Mouse (Mus musculus) CH12.LX (cell line): ENCODE results near the gene 4933414I15Rik. TPM values are rescaled to one million over a fixed set of nuclear protein-coding genes. Genes with fewer than 3 reads are reported as not detected.

Source experiments
- DNase-seq: peaks from one replicate; pipeline ENCODE4 v3.0.0-alpha.2; 2013; ENCODE audit errors: extremely low read depth
- H3K27ac ChIP-seq: 2 replicates; pipeline ENCODE4 v1.5.1; 2012; ENCODE audit warnings: low read depth, mild to moderate bottlenecking, control low read depth, moderate library complexity; ENCODE audit not compliant: insufficient read depth
- H3K27me3 ChIP-seq: replicated peaks from 2 replicates; pipeline ENCODE3; 2012; ENCODE audit warnings: inconsistent platforms
- H3K36me3 ChIP-seq, 2 experiments: replicated peaks in 1 of 2; 2 replicates each; pipeline versions ENCODE3 to v1.6.1; 2012; ENCODE audit warnings: inconsistent platforms in 1 of 2, low read length in 1 of 2, mild to moderate bottlenecking in 1 of 2, mixed read lengths in 1 of 2, moderate library complexity in 1 of 2; ENCODE audit not compliant: control insufficient read depth in 1 of 2, insufficient read depth in 1 of 2
- H3K4me1 ChIP-seq, 2 experiments: 2 replicates each; pipeline ENCODE4 v1.6.1; 2012; ENCODE audit warnings: inconsistent platforms in 1 of 2, moderate library complexity in 1 of 2; ENCODE audit not compliant: insufficient read depth in 2 of 2, control insufficient read depth in 1 of 2
- H3K4me2 ChIP-seq: 2 replicates; pipeline ENCODE4 v1.6.1; 2012; ENCODE audit warnings: low read depth, mild to moderate bottlenecking, control low read depth; ENCODE audit not compliant: poor library complexity, insufficient read depth, severe bottlenecking
- H3K4me3 ChIP-seq, 3 experiments: fragments of 150-350 bp in 1 of 3; sonication (generic) in 1 of 3; replicated peaks in 1 of 3; 2 replicates each; pipeline versions ENCODE3 to v1.5.1; 2011 to 2012; ENCODE audit warnings: low read depth in 2 of 3, low read length in 2 of 3, mild to moderate bottlenecking in 2 of 3, moderate library complexity in 2 of 3, control low read depth in 1 of 3, improper control_type of control experiment in 1 of 3, inconsistent platforms in 1 of 3, mixed read lengths in 1 of 3; ENCODE audit not compliant: poor library complexity in 1 of 3
- H3K79me2 ChIP-seq: replicated peaks from 2 replicates; pipeline ENCODE4 v1.6.1; 2012; ENCODE audit warnings: mild to moderate bottlenecking, moderate library complexity; ENCODE audit not compliant: control insufficient read depth, poor library complexity, insufficient read depth, severe bottlenecking; ENCODE audit errors: extremely low read depth
- H3K9ac ChIP-seq: 2 replicates; pipeline ENCODE4 v1.6.1; 2012; ENCODE audit warnings: low read depth, mild to moderate bottlenecking, control low read depth, moderate library complexity; ENCODE audit not compliant: insufficient read depth
- H3K9me3 ChIP-seq: replicated peaks from 2 replicates; pipeline ENCODE3; 2012; ENCODE audit warnings: low read length, inconsistent platforms, mixed read lengths
- BHLHE40 ChIP-seq: IDR thresholded peaks from 2 replicates; pipeline ENCODE4 v1.6.1; 2011; ENCODE audit warnings: mild to moderate bottlenecking, low read depth, low read length, improper control_type of control experiment
- CHD1 ChIP-seq: IDR thresholded peaks from 2 replicates; pipeline ENCODE4 v1.6.1; 2012; ENCODE audit warnings: low read depth, low read length, improper control_type of control experiment, inconsistent platforms
- CHD2 ChIP-seq: IDR thresholded peaks from 2 replicates; pipeline ENCODE4 v1.6.1; 2011; ENCODE audit warnings: low read length, improper control_type of control experiment
- EP300 ChIP-seq: IDR thresholded peaks from 2 replicates; pipeline ENCODE4 v1.6.1; 2011; ENCODE audit warnings: low read length, improper control_type of control experiment
- HCFC1 ChIP-seq: IDR thresholded peaks from 2 replicates; pipeline ENCODE4 v1.6.1; 2012; ENCODE audit warnings: low read depth, mild to moderate bottlenecking, inconsistent platforms, low read length, improper control_type of control experiment
- IRF4 ChIP-seq: IDR thresholded peaks from 2 replicates; pipeline ENCODE4 v1.6.1; 2014; ENCODE audit warnings: low read depth, mild to moderate bottlenecking, inconsistent platforms, low read length, improper control_type of control experiment
- JUN ChIP-seq: IDR thresholded peaks from 2 replicates; pipeline ENCODE4 v1.6.1; 2011; ENCODE audit warnings: low read depth, mild to moderate bottlenecking, low read length, improper control_type of control experiment, moderate library complexity; ENCODE audit not compliant: insufficient read depth
- JUND ChIP-seq: conservative IDR thresholded peaks from 2 replicates; pipeline ENCODE4 v1.6.1; 2011; ENCODE audit warnings: low read depth, low read length, improper control_type of control experiment
- MAX ChIP-seq: IDR thresholded peaks from 2 replicates; pipeline ENCODE4 v1.6.1; 2011; ENCODE audit warnings: low read length, improper control_type of control experiment
- MAZ ChIP-seq: IDR thresholded peaks from 2 replicates; pipeline ENCODE4 v1.6.1; 2012; ENCODE audit warnings: low read depth, mild to moderate bottlenecking, inconsistent platforms, low read length, improper control_type of control experiment, moderate library complexity
- NELFE ChIP-seq: IDR thresholded peaks from 2 replicates; pipeline ENCODE4 v1.6.1; 2011; ENCODE audit warnings: low read depth, low read length, improper control_type of control experiment
- PAX5 ChIP-seq: IDR thresholded peaks from 2 replicates; pipeline ENCODE4 v1.6.1; 2012; ENCODE audit warnings: low read length, inconsistent platforms, mixed read lengths
- POLR2A ChIP-seq: IDR thresholded peaks from 2 replicates; pipeline ENCODE4 v1.6.1; 2011; ENCODE audit warnings: low read depth, mild to moderate bottlenecking, improper control_type of control experiment, low read length
- RCOR1 ChIP-seq: conservative IDR thresholded peaks from 2 replicates; pipeline ENCODE4 v1.6.1; 2012; ENCODE audit warnings: low read depth, mild to moderate bottlenecking, inconsistent platforms, low read length, improper control_type of control experiment
- TBP ChIP-seq: conservative IDR thresholded peaks from 2 replicates; pipeline ENCODE4 v1.6.1; 2011; ENCODE audit warnings: low read depth, low read length, improper control_type of control experiment
- UBTF ChIP-seq: IDR thresholded peaks from 2 replicates; pipeline ENCODE4 v1.6.1; 2012; ENCODE audit warnings: low read depth, mild to moderate bottlenecking, inconsistent platforms, low read length, improper control_type of control experiment, moderate library complexity
- USF2 ChIP-seq: conservative IDR thresholded peaks from 2 replicates; pipeline ENCODE4 v1.6.1; 2011; ENCODE audit warnings: low read depth, low read length, improper control_type of control experiment
- ZKSCAN1 ChIP-seq: IDR thresholded peaks from 2 replicates; pipeline ENCODE4 v1.6.1; 2012; ENCODE audit warnings: low read depth, inconsistent platforms, low read length, improper control_type of control experiment, borderline replicate concordance
- ZNF384 ChIP-seq: IDR thresholded peaks from 2 replicates; pipeline ENCODE4 v1.6.1; 2012; ENCODE audit warnings: low read depth, low read length, improper control_type of control experiment, inconsistent platforms
- dilution Hi-C: fragments of 300-500 bp; cut with MboI; formaldehyde crosslinking; loops from 2 replicates; pipeline ENCODE4 v1.14.3; 2020; ENCODE audit warnings: low sequenced_read_pairs; ENCODE audit not compliant: extremely low pct_unique_long_range_greater_than_20kb, extremely low pct_ligation_motif_present
- in situ Hi-C: fragments of 300-500 bp; cut with MboI; formaldehyde crosslinking; loops from 3 replicates; pipeline ENCODE4 v1.14.3; 2019; ENCODE audit warnings: low sequenced_read_pairs, low pct_ligation_motif_present, low pct_unique_long_range_greater_than_20kb, mixed read lengths
- polyA plus RNA-seq: library from polyadenylated mRNA; unstranded; fragments of >175 nt; gene quantifications from 2 replicates; pipeline ENCODE4 v1.2.1, GENCODE M21; 2012; ENCODE audit warnings: low read depth; ENCODE audit not compliant: insufficient read length
- total RNA-seq, 2 experiments: library from RNA; depleted of rRNA; stranded (reverse); fragments of 300-350 nt in 1 of 2; fragments of >200 nt in 1 of 2; gene quantifications; 2 replicates each; pipeline ENCODE4 v1.2.3; 2012 to 2014

The 4933414I15Rik gene
- total and polyA plus RNA-seq, 3 experiments, result not detected

GRCm38 (mm10) chr11:50931451-50931866 lies 12.1 kb downstream of the 4933414I15Rik start, which contains the start of gene Zfp354b:
Gene Zfp354b, minus strand, starts transcription at chr11:50931633.
- TF ChIP-seq IRF4 (no peak), HCFC1 (peak; percentile 44), CHD1 (no peak)
- TF ChIP-seq, all 38 proteins: peak for 1
- H3K9ac ChIP-seq, result no peak within 1 kb of the TSS
- peaks cover 80% of the 10 kb centered on the region for H3K27me3 ChIP-seq
- H3K4me1 ChIP-seq, result no peaks in the 10 kb centered on the region
- H3K4me3 ChIP-seq, result no peak within 1 kb of the TSS
- no peaks in the 10 kb centered on the region for H3K79me2 ChIP-seq
- no peaks in the 10 kb centered on the region for H3K36me3 ChIP-seq
- H3K4me2 ChIP-seq, result no peak within 1 kb of the TSS
- no peak within 1 kb of the TSS for H3K27ac ChIP-seq
- dilution Hi-C loops, result no loop called here
- H3K9me3 ChIP-seq, result peaks cover 5% of the 10 kb centered on the region
- in situ Hi-C loops, result loop anchor here (25.0 kb wide), 1 partner anchor 606 kb away; no protein-coding TSS in a partner anchor
- DNase-seq, result no peak

- H3K27ac ChIP-seq, result no peak overlapping the region
- TF ChIP-seq USF2, result no peak
- no peak for TF ChIP-seq POLR2A
- TF ChIP-seq HCFC1, result no peak
- TF ChIP-seq ZKSCAN1, result no peak
- no peak for TF ChIP-seq JUND
- no peak for TF ChIP-seq NELFE
- no peak for TF ChIP-seq JUN
- TF ChIP-seq UBTF, result no peak
- no peak for TF ChIP-seq BHLHE40
- TF ChIP-seq EP300, result no peak
- no peak for TF ChIP-seq RCOR1
- TF ChIP-seq MAX, result no peak
- TF ChIP-seq TBP, result no peak
- no peak for TF ChIP-seq MAZ
- no peak for TF ChIP-seq PAX5
- TF ChIP-seq CHD2, result no peak
- TF ChIP-seq ZNF384, result no peak
- dilution Hi-C loops (no loop called here), in situ Hi-C loops (loop anchor here (25.0 kb wide), 1 partner anchor 606 kb away; no protein-coding TSS in a partner anchor)
- peaks cover 82% of the 10 kb centered on the region for H3K27me3 ChIP-seq
- peaks cover 5% of the 10 kb centered on the region for H3K9me3 ChIP-seq
- H3K4me1 ChIP-seq, result no peaks in the 10 kb centered on the region
- no peaks in the 10 kb centered on the region for H3K79me2 ChIP-seq
- H3K36me3 ChIP-seq, result no peaks in the 10 kb centered on the region
- H3K4me2 ChIP-seq, result no peak overlapping the region
- no peak overlapping the region for H3K9ac ChIP-seq
- no peak overlapping the region for H3K4me3 ChIP-seq
- DNase-seq, result no peak
Measured at GRCm38 (mm10) chr11:50931021-50931420, 12.5 kb downstream of the 4933414I15Rik start.
